Mouse (Mus musculus) C3H10T1/2 (cell line): ENCODE data around the gene Krt19. TPM values are rescaled to one million over a fixed set of nuclear protein-coding genes. Genes with fewer than 3 reads are reported as not detected.

Experiments used
- polyA plus RNA-seq, 2 experiments: library from polyadenylated mRNA; unstranded; fragments of >200 nt; fragmentation: generic; extraction: Trizol; gene quantifications; one replicate each; pipeline ENCODE4 v1.2.1; 2012; ENCODE audit warnings: missing spikeins in 2 of 2

The Krt19 gene
- polyA plus RNA-seq: under 1 TPM; 0.40 to 0.42 TPM

DNA sequence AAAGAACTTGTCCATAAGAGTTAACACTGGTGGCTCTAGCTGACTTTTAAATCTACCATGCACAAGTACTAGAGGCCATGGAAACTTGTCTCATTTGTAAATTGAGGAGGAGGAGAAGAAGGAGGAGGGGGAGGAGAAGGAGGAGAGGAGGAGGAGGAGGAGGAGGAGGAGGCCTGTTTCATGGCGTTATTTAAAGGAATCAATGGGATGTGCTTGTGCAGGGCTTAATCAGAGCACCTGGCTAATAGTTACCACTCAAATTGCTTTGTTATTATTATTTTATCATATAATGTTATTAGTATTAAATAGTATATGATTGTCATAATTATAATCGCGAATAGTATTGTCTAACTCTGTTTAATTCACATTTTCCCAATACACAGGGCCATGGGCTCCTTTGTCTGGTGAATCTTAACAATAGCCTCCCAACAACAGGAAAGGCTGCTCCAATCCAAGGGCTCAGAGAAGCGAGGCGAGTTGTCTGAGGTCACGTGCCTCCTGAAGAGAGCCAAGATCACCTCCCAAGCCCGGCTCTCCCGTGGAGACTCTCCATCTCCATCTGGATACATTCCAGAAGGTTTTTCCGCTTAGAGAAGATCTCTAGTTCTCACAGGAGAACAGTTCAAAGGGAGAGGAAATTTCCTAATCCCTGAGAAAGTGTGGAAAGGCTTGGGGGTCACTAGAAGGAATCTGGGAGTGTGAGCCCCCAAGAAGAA, at the start of gene Krt19:
TSS of gene Krt19 (minus strand) at position 51 of the 716 bp plus-strand sequence.

DNA sequence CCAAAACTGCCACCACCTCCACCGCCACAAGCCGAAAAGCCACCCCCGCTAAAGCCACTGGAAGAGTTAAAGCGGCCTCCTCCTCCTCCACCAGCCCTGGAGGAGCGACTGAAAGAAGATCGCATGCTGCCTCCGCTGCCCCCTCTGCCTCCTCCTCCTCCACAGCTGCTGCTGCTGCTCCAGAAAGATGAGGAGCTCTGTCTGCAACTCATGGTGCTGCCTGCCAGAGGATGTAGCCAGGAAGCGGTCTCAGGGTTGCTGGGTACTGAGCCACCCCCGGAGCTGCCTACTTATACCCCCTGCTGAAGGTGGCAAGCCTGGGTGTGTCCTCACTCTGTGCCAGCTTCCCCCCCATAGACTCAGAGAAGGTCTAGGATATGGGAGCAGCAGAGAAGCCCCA, 44.5 kb upstream of the Krt19 start, which contains the start of gene Krt9:
TSS of gene Krt9 (minus strand) at position 255 of the 400 bp plus-strand sequence.

DNA sequence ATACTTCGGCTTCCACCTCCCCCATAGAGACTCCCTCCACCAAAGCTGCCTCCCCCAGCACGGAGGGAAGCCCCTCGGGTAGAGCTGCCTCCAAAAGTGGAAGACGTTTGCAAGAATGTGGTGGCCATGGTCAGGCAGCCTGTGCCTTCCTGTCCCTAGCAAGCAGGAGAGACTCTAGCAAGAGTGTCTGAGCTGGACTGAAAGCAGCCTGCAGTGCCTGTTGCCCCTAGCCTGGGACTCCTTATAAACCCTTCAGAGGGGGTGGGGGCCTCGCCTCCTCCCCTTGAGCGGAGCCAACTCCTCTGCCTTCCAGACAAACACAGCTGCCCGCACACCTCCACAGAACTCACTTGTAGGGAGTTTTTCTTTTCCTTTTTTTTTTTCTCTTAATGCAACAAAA, 12.7 kb downstream of the Krt19 start, which contains the start of gene Krt15:
TSS of gene Krt15 (minus strand) at position 198 of the 400 bp plus-strand sequence.

DNA sequence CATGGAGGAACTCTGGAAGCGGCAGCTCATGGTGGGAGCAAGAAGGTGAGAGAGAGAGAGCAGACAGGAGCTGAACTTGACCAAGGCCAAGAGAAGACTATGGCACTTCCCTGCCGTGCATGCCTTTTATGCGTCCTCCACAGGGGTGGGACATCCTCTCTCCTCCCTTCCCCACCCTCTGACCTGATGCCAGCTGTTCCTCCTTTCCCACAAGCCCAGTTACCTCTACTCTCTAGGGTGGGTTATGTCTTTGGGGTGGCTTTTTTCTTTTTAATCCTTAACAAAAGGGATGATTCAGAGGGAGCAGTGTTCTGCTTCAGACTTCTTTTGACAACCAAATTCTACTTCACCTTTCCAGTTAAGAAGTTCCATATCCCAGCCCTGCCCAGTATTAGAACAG, 27.0 kb downstream of the Krt19 start, which contains the start of gene Krt13:
TSS of gene Krt13 (minus strand) at position 101 of the 400 bp plus-strand sequence.

DNA sequence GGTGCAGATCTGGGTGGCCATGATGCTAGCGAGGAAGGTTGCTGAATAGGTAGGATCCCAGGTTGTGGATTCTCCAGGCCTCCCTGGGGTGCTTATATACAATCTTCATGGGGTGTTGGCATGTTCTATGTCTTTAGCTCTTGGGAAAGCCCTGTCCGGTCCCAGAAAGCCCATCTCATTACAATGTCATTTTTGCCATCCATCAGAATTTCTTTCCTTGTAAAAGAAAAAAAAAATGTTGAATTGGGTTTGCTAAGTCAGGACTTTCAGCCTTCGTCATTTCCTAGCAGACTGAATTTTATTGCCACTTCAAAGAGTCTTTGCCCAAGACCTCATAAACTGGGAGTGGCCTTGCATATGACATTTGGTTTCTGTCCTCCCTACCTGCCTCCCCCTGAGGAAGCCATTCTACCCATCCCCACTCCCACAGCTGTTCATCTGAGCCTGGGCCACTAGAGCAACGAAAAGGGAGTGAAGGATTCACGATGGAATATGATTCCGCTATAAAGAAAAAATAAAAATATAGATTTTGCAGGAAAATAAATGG, 42.8 kb downstream of the Krt19 start, which contains the start of gene Krt36:
TSS of gene Krt36 (minus strand) at position 51 of the 547 bp plus-strand sequence.

DNA sequence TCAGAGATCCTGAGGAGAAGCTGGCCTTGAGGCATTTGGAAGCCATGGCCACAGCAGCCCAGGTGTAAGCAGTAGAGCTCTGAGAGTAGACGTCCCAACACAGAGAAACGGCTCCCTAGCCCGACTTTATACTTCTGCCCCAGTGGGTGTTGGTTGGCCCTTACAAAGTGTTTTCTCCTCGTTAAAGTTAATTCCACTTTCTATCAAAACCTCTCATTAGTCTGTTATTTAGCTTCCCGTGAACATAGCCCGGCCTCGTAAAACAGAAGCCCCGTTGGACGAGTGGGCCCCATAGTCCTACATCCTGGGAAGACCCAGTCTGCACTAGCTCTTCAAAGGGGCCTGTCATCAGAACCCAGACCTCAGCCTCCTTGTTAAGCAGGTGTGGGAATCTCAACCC, 52.3 kb downstream of the Krt19 start, which contains the start of gene Krt35:
TSS of gene Krt35 (minus strand) at position 101 of the 400 bp plus-strand sequence.

Other genes starting within 250 kb of the Krt19 start
- not detected for gene Krtap31-1, start 240.7 kb downstream of the Krt19 start, polyA plus RNA-seq
- not detected for gene Gm11565, start 233.9 kb downstream of the Krt19 start, polyA plus RNA-seq
- not detected for gene Krtap31-2, start 212.4 kb downstream of the Krt19 start, polyA plus RNA-seq
- not detected for gene Krtap9-5, start 200.2 kb downstream of the Krt19 start, polyA plus RNA-seq
- gene Krtap29-1, start 169.6 kb downstream of the Krt19 start, polyA plus RNA-seq: not detected
- not detected for gene Krtap16-1, start 162.1 kb downstream of the Krt19 start, polyA plus RNA-seq
- gene Krtap17-1, start 154.7 kb downstream of the Krt19 start, polyA plus RNA-seq: not detected
- not detected for gene Krt33a, start 132.5 kb downstream of the Krt19 start, polyA plus RNA-seq
- under 1 TPM in 1 of 2 experiments, not detected in 1; 0.05 TPM for gene Krt33b, start 118.8 kb downstream of the Krt19 start, polyA plus RNA-seq
- gene Krt34, start 107.1 kb downstream of the Krt19 start, polyA plus RNA-seq: not detected
- not detected for gene Krt31, start 98.1 kb downstream of the Krt19 start, polyA plus RNA-seq
- not detected for gene Krt32, start 60.4 kb downstream of the Krt19 start, polyA plus RNA-seq
- gene Krt35, start 52.4 kb downstream of the Krt19 start, polyA plus RNA-seq: not detected
- under 1 TPM; 0.06 to 0.08 TPM for gene Krt36, start 43.0 kb downstream of the Krt19 start, polyA plus RNA-seq
- gene Krt13, start 27.1 kb downstream of the Krt19 start, polyA plus RNA-seq: 1 to 10 TPM; 8.4 to 8.9 TPM
- gene Krt15, start 12.7 kb downstream of the Krt19 start, polyA plus RNA-seq: 10 to 100 TPM in 1 of 2 experiments, under 1 TPM in 1; 0.30 to 10.6 TPM
- not detected for gene Krt9, start 44.6 kb upstream of the Krt19 start, polyA plus RNA-seq
- gene Krt14, start 58.9 kb upstream of the Krt19 start, polyA plus RNA-seq: under 1 TPM; 0.21 to 0.26 TPM
- under 1 TPM; 0.26 to 0.29 TPM for gene Krt16, start 100.2 kb upstream of the Krt19 start, polyA plus RNA-seq
- gene Krt17, start 112.4 kb upstream of the Krt19 start, polyA plus RNA-seq: not detected
- gene Krt42, start 121.2 kb upstream of the Krt19 start, polyA plus RNA-seq: under 1 TPM; 0.02 to 0.05 TPM
- gene Eif1, start 171.2 kb upstream of the Krt19 start, polyA plus RNA-seq: 1,000 to 10,000 TPM; 1,802 to 2,189 TPM
- gene Gast, start 185.7 kb upstream of the Krt19 start, polyA plus RNA-seq: under 1 TPM in 1 of 2 experiments, not detected in 1; 0.07 TPM
- gene Hap1, start 207.5 kb upstream of the Krt19 start, polyA plus RNA-seq: 1 to 10 TPM in 1 of 2 experiments, under 1 TPM in 1; 0.85 to 1.1 TPM
- 1 to 10 TPM; 2.6 to 10.0 TPM for gene Jup, start 249.1 kb upstream of the Krt19 start, polyA plus RNA-seq